Mouse (Mus musculus) kidney, adult 11 months (tissue): Measurements from ENCODE around the gene Fuca2.
"Not testable (repeated sequence)": the region's sequence is repeated elsewhere in the genome, so short reads cannot be mapped to it uniquely, and the experiment has no call there.

Experiments used
- DNase-seq: peaks from one replicate; pipeline ENCODE4 v3.0.0; 2022

Fuca2 gene

GRCm38 (mm10) chr10:13499331-13499730 lies at the start of gene Fuca2:
Gene Fuca2 (plus strand): TSS chr10:13499540.
- no peak for DNase-seq

GRCm38 (mm10) chr10:13451640-13452039 lies 47.7 kb upstream of the Fuca2 start:
- DNase-seq: no peak

- no peak for DNase-seq
Observed at GRCm38 (mm10) chr10:13453200-13453990, 45.9 kb upstream of the Fuca2 start.

GRCm38 (mm10) chr10:13464295-13464694 lies 35.0 kb upstream of the Fuca2 start:
- DNase-seq: not testable (repeated sequence)

- DNase-seq: no peak
Observed at GRCm38 (mm10) chr10:13466925-13467324, 32.4 kb upstream of the Fuca2 start.

GRCm38 (mm10) chr10:13468025-13468529 lies 31.3 kb upstream of the Fuca2 start:
- not testable (repeated sequence) for DNase-seq

GRCm38 (mm10) chr10:13470236-13470635 lies 29.1 kb upstream of the Fuca2 start:
- DNase-seq: no peak

- DNase-seq: no peak
Observed at GRCm38 (mm10) chr10:13473287-13473832, 26.0 kb upstream of the Fuca2 start.

- DNase-seq: peak; percentile 46
Observed at GRCm38 (mm10) chr10:13473833-13474567, 25.3 kb upstream of the Fuca2 start, which contains the start of gene Phactr2. Gene Phactr2 (minus strand): TSS chr10:13474412.

GRCm38 (mm10) chr10:13474568-13474955 lies 24.8 kb upstream of the Fuca2 start:
- DNase-seq: peak; percentile 19

- no peak for DNase-seq
Observed at GRCm38 (mm10) chr10:13475121-13475520, 24.2 kb upstream of the Fuca2 start.

GRCm38 (mm10) chr10:13479341-13479740 lies 20.0 kb upstream of the Fuca2 start:
- no peak for DNase-seq

GRCm38 (mm10) chr10:13485958-13486357 lies 13.4 kb upstream of the Fuca2 start:
- no peak for DNase-seq

- DNase-seq: no peak
Observed at GRCm38 (mm10) chr10:13489671-13490070, 9.7 kb upstream of the Fuca2 start.

GRCm38 (mm10) chr10:13493978-13494686 lies 5.2 kb upstream of the Fuca2 start:
- peak; percentile 68 for DNase-seq

GRCm38 (mm10) chr10:13496315-13496714 lies 3.0 kb upstream of the Fuca2 start:
- DNase-seq: no peak

GRCm38 (mm10) chr10:13500473-13500872 lies 1.1 kb downstream of the Fuca2 start:
- no peak for DNase-seq

- DNase-seq: peak; percentile 95
Observed at GRCm38 (mm10) chr10:13500938-13501496, 1.7 kb downstream of the Fuca2 start.

GRCm38 (mm10) chr10:13501533-13501932 lies 2.2 kb downstream of the Fuca2 start:
- DNase-seq: not testable (repeated sequence)

GRCm38 (mm10) chr10:13502371-13502770 lies 3.0 kb downstream of the Fuca2 start:
- no peak for DNase-seq

- no peak for DNase-seq
Observed at GRCm38 (mm10) chr10:13521857-13522256, 22.5 kb downstream of the Fuca2 start.

- no peak for DNase-seq
Observed at GRCm38 (mm10) chr10:13528155-13528554, 28.8 kb downstream of the Fuca2 start.
